Mouse (Mus musculus) gastrocnemius, adult 18-20 months (tissue): Measurements from ENCODE around the gene Anapc15. TPM values are rescaled to one million over a fixed set of nuclear protein-coding genes. Genes with fewer than 3 reads are reported as not detected.
"Not testable (repeated sequence)": the region's sequence is repeated elsewhere in the genome, so short reads cannot be mapped to it uniquely, and the experiment has no call there.

Experiments
- DNase-seq: peaks from one replicate; pipeline ENCODE4 v3.0.0; 2021; ENCODE audit warnings: low spot score
- total RNA-seq, 2 experiments: library from RNA; stranded (reverse); gene quantifications; 2 replicates each; pipeline ENCODE4 v1.2.3; 2021

Anapc15 gene
- total RNA-seq, 2 experiments from 2014 or later = 17.8 to 24.2 TPM

DNA sequence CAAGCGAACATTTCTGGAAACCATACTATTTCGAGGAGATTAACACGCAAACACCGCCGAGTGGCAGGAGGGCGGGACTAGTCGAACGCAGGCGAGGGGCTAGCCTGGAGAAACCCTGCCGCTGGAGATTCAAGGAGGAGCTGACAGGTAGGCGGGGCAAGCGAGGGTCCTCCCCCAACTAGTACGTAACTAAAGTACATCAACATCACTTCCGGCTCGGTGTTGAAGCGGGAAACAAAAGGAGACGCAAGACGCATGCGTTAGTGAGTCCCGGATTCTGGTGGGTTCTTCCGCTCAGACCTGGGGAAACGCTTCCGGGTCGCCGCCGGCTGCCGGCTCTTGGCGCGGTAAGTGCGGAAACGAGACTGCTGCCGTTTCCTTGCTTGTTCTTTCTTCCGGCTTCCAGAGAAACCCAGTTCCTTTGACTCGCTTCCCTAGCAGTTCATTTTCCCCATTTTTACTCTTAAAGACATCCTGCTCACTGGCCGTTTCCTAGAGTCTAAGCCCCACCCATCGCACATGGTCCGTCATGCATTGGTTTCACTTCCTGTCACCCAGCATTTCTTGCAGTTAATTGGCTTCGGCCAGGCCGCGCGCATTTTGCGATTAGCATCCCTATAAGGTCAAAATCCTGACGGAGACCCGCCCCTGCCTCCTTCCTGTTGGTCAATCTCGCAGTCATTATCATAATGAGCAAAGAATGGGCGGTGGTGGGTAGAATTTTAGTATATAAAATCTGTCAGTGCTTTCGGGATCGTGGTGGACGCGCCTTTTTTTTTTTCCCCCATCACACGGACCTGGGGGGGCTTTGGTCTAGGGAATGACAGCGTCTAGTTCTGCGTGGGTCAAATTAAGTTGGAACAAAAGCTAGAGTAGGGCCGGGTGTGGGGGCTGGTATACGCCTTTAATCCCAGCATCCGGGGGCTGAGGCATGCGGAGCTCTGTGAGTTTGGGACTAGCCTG is 32.9 kb downstream of the Anapc15 start:
- DNase-seq = peak; percentile 98

DNA sequence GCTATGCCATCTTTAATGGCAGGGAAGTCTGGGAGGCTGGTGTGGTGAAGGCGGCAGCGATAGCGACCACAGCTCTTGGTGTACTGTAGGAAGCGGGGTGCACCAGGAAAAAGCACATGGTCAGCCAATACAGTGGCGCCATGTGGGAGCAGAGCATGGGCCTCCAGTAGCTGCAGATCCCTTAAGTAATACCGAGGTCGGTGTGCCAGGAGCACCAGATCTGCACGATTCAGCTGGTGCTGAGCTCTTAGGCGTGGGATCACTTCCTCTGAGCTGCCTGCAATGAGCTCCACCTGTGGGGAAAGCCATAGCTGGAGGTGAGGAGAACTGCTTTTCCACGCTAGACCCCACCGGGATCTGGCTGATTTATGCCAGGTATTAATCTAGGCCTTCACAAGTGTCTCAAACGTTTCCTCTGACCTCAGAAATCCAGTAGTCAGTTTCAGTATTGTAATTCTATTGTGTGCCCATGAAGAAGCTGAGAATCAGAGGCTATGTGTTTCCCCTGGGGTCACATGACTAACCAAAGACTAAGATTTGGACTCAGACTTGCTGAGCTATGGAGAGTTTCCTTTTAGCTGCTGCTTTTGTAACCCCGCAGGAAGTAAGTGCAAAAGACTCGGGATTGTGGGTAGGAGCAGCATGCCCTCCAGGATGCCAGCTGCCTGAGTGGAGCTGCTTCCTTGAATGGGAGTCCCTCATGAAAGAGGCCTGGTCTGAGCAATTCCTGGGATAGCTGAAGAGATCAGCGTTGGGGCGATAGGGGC is 37.0 kb downstream of the Anapc15 start:
- DNase-seq = no peak

- DNase-seq = no peak
These were observed 38.5 kb downstream of the Anapc15 start for GRCm38 (mm10) chr7:101901969-101902368.

DNA sequence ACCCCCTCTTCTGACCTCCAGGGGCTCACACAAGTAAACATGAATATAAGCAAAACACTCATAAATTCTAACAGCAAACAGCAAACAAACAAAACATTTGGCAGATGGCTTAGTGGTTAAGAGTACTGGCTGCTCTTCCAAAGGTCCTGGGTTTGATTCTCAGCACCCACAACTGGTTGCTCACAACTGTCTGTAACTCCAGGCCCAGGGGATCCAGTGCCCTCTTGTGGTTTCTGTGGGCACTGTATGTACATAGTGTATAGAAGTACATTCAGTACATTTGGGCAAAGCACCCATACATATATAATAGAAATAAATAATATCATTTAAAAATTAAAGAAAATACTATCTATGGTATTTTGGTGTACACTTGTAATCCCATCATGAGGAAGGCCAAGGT is 39.3 kb downstream of the Anapc15 start:
- DNase-seq = no peak

DNA sequence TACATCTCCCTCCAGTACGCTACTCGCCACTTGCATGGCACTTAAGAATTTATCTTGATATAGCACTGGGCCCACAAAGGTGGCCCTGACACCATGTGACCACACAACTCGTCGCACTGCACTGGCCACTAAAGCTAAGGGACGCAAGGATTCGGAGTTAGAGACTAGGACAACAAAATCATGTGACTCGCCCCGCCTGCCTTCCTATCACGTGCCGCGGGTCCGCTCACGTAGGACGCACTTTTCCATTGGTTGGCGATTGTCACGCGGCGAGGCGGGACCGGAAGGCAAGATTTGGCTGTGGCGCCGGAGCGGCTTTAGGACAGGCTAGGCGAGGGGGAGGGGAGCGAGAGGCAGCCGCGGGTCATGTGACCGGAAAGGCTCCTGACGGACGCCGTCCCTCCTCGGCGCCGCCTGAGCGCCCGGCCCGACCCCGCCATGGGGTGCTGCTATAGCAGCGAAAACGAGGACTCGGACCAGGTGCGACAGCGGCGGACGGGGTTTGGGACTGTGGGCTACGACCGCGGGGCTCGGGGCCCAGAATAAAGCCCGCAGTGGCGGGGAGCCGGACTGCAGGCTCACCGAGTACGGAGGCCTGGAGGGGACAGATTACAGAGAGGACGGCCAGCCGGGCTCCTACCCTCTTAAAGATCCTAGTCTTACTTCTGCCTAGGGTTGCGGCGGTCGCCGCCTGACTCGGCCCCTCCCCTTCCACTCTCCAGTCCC is 42.2 kb downstream of the Anapc15 start, which contains the start of gene Lamtor1:
Lamtor1 (plus strand) TSS at position 344 of the 726 bp plus-strand sequence.
- peak; percentile 100 for DNase-seq

- DNase-seq = no peak
These were observed 42.8 kb downstream of the Anapc15 start, which contains the start of gene Tomt for GRCm38 (mm10) chr7:101906287-101906681. Gene Tomt (minus strand): TSS chr7:101906359.

GRCm38 (mm10) chr7:101906696-101907095 is 43.2 kb downstream of the Anapc15 start:
- DNase-seq = no peak

GRCm38 (mm10) chr7:101908367-101908766 is 44.9 kb downstream of the Anapc15 start:
- DNase-seq = peak; percentile 64

GRCm38 (mm10) chr7:101910138-101910537 is 46.6 kb downstream of the Anapc15 start:
- DNase-seq = peak; percentile 72

- DNase-seq = no peak
These were observed 48.5 kb downstream of the Anapc15 start for GRCm38 (mm10) chr7:101911982-101912381.

DNA sequence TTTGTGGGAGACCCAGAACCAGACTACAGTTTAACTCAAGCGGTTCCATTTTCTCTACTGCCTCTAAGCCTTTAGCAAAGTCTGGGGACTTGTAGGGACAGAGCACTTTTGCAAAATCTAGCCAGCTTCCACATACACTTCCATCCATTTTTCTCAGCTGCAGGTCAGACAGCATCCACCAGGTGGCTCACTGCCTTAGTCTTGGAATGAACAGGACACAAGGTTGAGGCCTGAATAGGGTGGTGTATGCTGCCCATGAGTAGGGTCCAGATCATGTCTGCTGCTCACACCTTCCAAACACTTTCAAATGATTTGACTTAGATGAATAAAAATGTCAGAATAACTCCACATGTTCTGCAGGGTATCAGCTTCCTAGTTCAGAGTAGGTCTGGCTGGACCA is 54.6 kb downstream of the Anapc15 start:
- DNase-seq = peak; percentile 53

GRCm38 (mm10) chr7:101925892-101926291 is 62.4 kb downstream of the Anapc15 start:
- not testable (repeated sequence) for DNase-seq

- peak; percentile 30 for DNase-seq
These were observed 64.6 kb downstream of the Anapc15 start for GRCm38 (mm10) chr7:101928093-101928492.

DNA sequence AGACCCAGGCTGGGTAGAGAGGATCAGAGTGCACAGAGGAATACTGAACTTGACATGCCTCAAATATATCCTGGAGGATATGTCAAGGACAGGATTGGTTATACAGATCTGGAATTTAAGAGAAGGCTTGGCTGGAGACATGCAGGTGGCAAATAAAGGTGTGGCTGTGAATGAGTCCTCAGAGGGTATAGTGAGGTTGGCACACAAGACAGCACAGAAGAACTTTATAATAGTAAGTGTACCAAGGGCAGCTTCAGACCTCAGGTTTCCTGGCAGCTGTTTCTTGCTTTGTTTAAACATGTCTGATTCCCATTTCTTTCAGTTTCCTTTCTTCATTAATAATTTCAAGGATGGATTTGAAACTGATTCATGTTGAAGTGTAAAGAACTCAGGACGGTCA is 69.0 kb downstream of the Anapc15 start:
- DNase-seq = no peak

GRCm38 (mm10) chr7:101933300-101933699 is 69.8 kb downstream of the Anapc15 start:
- no peak for DNase-seq

DNA sequence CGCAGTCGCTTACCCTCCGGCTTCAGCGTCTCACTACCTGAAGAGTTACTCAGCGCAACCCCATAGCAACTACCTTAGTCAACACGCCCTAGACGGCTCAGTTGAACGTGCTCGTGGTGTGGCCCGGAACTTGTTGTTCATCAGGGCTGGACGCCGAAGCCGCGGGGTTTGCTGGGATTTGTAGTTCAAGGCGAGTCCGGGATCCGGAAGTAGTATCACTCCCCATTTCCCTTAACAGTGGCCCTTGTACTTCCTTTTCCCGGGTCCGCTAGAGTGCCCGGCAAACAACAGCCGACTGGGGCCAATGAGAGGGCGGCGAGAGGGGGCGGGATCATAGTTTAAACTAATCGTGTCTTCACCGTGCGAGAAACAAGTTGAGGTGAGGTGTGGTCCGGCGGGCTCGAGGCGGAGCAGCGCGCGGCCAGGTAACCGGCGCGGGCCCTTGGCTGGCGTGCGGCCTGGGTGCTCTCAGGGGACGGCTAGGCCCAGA is 70.3 kb downstream of the Anapc15 start, which contains the start of the genes Lrrc51 and Numa1:
Lrrc51 (minus strand) TSS at position 145 of the 490 bp plus-strand sequence.
Numa1 (plus strand) TSS at position 361 of the 490 bp plus-strand sequence.
- peak; percentile 98 for DNase-seq

DNA sequence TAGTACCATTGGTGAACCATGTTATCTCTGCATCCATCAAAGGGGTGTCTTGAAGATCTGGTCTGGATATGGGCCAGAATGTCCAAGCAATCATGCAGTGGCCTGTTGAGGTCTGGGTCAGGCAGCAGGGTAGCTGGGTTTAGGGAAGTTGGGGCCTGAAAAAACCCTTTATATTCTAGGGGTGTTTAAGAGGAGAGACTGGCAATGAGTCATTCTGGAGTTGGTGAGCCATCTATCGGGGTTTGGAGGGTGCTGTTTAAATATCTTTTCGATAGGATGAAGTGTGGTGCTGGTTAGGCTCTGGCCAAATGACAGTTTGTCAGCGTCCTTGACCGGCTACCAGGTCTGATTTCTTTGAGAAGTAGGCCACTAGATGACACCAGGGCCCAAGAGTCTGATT is 72.4 kb downstream of the Anapc15 start:
- DNase-seq = no peak

GRCm38 (mm10) chr7:101936996-101937395 is 73.5 kb downstream of the Anapc15 start:
- DNase-seq = no peak

GRCm38 (mm10) chr7:101937569-101937968 is 74.1 kb downstream of the Anapc15 start:
- no peak for DNase-seq

DNA sequence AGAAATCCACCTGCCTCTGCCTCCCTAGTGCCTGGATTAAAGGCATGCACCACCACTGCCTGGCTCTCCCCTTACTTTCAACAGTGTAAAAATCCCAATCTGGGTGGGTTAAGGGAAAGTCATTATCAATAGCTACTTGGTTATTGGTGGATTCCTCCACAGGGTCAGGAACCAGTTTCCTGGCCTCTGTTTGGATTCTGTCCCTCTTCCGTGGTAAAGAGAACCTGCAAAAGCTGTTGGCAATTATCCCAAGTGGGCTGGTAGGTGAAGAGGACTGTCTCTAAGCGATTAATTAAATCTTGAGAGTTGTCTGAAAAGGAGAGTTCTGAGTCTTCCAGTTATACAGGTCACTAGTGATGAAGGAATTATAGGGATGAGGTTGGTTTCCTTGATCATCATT is 74.8 kb downstream of the Anapc15 start:
- no peak for DNase-seq

DNA sequence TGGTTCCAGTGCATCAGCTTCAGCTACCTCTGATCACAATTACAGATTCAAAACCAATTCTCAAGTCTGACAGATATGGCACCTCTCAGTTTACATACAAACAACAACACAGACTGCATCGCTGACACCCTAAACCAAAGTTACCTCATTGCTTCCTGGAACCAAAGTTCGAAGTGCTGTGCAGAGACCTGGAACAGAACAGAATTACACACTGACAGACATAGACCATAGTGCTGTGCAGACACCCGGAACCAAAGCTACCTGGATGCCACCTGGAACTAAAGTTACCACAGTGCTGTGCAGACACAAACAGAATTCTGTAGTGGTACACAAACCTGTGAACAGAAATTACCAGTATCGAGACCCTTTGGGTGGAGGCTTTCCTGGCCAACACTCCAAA is 76.2 kb downstream of the Anapc15 start:
- DNase-seq = no peak
